Mouse (Mus musculus) spleen, adult 2 months (tissue): ENCODE data around the gene Adra2a.

Experiments
- CTCF ChIP-seq: fragments of 200-500 bp; IDR thresholded peaks from 2 replicates; pipeline ENCODE4 v1.5.1; 2011; ENCODE audit warnings: mild to moderate bottlenecking, inconsistent platforms; ENCODE audit not compliant: insufficient read depth, insufficient read length, insufficient replicate concordance; ENCODE audit errors: extremely low read depth
- POLR2A ChIP-seq: fragments of 200-500 bp; IDR thresholded peaks from 2 replicates; pipeline ENCODE4 v1.6.1; 2011; ENCODE audit warnings: low read depth, low read length, inconsistent platforms

- TF ChIP-seq POLR2A (no peak), CTCF (no peak)
Measured at GRCm38 (mm10) chr19:54081716-54082165, 37.8 kb downstream of the Adra2a start.
